Mouse (Mus musculus) CH12.LX (cell line): ENCODE measurements around the gene Cnfn.

Experiments used
- CTCF ChIP-seq, 2 experiments: IDR thresholded peaks in 1 of 2; conservative IDR thresholded peaks in 1 of 2; 2 replicates each; pipeline ENCODE4 v1.5.1; 2011 to 2012; ENCODE audit warnings: low read depth in 2 of 2, low read length in 2 of 2, improper control_type of control experiment in 1 of 2, inconsistent platforms in 1 of 2, mild to moderate bottlenecking in 1 of 2, moderate library complexity in 1 of 2
- E2F4 ChIP-seq: IDR thresholded peaks from 2 replicates; pipeline ENCODE4 v1.6.1; 2011; ENCODE audit warnings: low read depth, low read length, improper control_type of control experiment; ENCODE audit not compliant: insufficient replicate concordance
- EP300 ChIP-seq: IDR thresholded peaks from 2 replicates; pipeline ENCODE4 v1.6.1; 2011; ENCODE audit warnings: low read length, improper control_type of control experiment
- ETS1 ChIP-seq: conservative IDR thresholded peaks from 2 replicates; pipeline ENCODE4 v1.6.1; 2012; ENCODE audit warnings: low read depth, mild to moderate bottlenecking, inconsistent platforms, low read length, improper control_type of control experiment, moderate library complexity
- GABPA ChIP-seq: IDR thresholded peaks from 2 replicates; pipeline ENCODE4 v1.6.1; 2012; ENCODE audit warnings: low read depth, low read length, improper control_type of control experiment, inconsistent platforms; ENCODE audit not compliant: insufficient replicate concordance
- MAZ ChIP-seq: IDR thresholded peaks from 2 replicates; pipeline ENCODE4 v1.6.1; 2012; ENCODE audit warnings: low read depth, mild to moderate bottlenecking, inconsistent platforms, low read length, improper control_type of control experiment, moderate library complexity
- MEF2A ChIP-seq: IDR thresholded peaks from 2 replicates; pipeline ENCODE4 v1.6.1; 2014; ENCODE audit warnings: low read depth, mild to moderate bottlenecking, inconsistent platforms, low read length, improper control_type of control experiment, borderline replicate concordance
- MXI1 ChIP-seq: IDR thresholded peaks from 2 replicates; pipeline ENCODE4 v1.6.1; 2011; ENCODE audit warnings: mild to moderate bottlenecking, low read depth, low read length, improper control_type of control experiment
- POLR2A ChIP-seq: IDR thresholded peaks from 2 replicates; pipeline ENCODE4 v1.6.1; 2011; ENCODE audit warnings: low read depth, mild to moderate bottlenecking, improper control_type of control experiment, low read length
- POLR2AphosphoS2 ChIP-seq: IDR thresholded peaks from 2 replicates; pipeline ENCODE4 v1.6.1; 2011; ENCODE audit warnings: low read depth, low read length, improper control_type of control experiment
- SIN3A ChIP-seq: IDR thresholded peaks from 2 replicates; pipeline ENCODE4 v1.6.1; 2012; ENCODE audit warnings: low read length, improper control_type of control experiment, inconsistent platforms
- TBP ChIP-seq: conservative IDR thresholded peaks from 2 replicates; pipeline ENCODE4 v1.6.1; 2011; ENCODE audit warnings: low read depth, low read length, improper control_type of control experiment
- TCF12 ChIP-seq: IDR thresholded peaks from 2 replicates; pipeline ENCODE4 v1.6.1; 2014; ENCODE audit warnings: low read depth, mild to moderate bottlenecking, inconsistent platforms, low read length, improper control_type of control experiment
- USF2 ChIP-seq: conservative IDR thresholded peaks from 2 replicates; pipeline ENCODE4 v1.6.1; 2011; ENCODE audit warnings: low read depth, low read length, improper control_type of control experiment

DNA sequence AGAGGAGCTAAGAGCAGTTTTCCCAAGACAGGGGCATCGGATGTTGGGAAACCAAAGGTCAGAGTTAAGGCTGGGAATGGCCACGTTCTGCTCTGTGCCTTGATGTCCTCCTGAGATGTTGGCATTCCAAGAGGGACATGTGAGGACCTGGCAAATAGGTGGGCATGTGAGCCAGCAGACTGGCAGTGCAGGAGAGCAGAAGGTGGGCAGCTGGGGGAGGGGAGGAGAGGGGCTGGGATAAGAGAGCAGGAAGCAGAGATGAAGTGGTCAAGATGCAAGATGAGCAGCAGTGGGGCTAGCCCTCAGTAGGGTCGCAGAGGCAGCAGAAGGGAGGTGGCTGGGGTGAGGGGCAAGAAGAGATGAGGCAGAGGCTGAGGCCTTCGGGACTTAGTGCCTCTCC lies 14.4 kb upstream of the Cnfn start:
- no peak for TF ChIP-seq CTCF (conservative IDR thresholded peaks at IDR 0.05 in 1 of 2, IDR thresholded peaks at IDR 0.05 in 1 of 2; ENCODE audit: low read depth in 2 of 2, low read length in 2 of 2)
- TF ChIP-seq POLR2A = no peak
- no peak for TF ChIP-seq USF2
- no peak for TF ChIP-seq SIN3A
- TF ChIP-seq EP300 = no peak
- TF ChIP-seq MXI1 = no peak
- TF ChIP-seq ETS1 = no peak
- no peak for TF ChIP-seq POLR2AphosphoS2
- no peak for TF ChIP-seq TBP
- no peak for TF ChIP-seq TCF12
- no peak for TF ChIP-seq MEF2A
- no peak for TF ChIP-seq E2F4
- no peak for TF ChIP-seq MAZ
- no peak for TF ChIP-seq GABPA
